Mouse (Mus musculus): Measurements from ENCODE around the gene C8a. TPM values are rescaled to one million over a fixed set of nuclear protein-coding genes. Genes with fewer than 3 reads are reported as not detected.

The C8a gene
- polyA plus RNA-seq, 1 experiment = not detected

GRCm38 (mm10) chr4:104782346-104782745, 93.9 kb downstream of the C8a start:
- H3K4me1 ChIP-seq (ENCODE audit: control insufficient read depth, insufficient read depth, low read length) = no peaks in the 10 kb centered on the region
- H3K27ac ChIP-seq (ENCODE audit: insufficient read depth, low read depth, low read length) = no peak overlapping the region
- no peak overlapping the region for H3K4me3 ChIP-seq (ENCODE audit: insufficient read depth, low read length)
- TF ChIP-seq POLR2A (IDR thresholded peaks at IDR 0.05; ENCODE audit: borderline replicate concordance, low read depth, low read length) (no peak), CTCF (IDR thresholded peaks at IDR 0.05; ENCODE audit: low read depth, low read length) (no peak)

GRCm38 (mm10) chr4:104781441-104781840, 94.8 kb downstream of the C8a start:
- no peaks in the 10 kb centered on the region for H3K4me1 ChIP-seq (ENCODE audit: control insufficient read depth, insufficient read depth, low read length)
- H3K27ac ChIP-seq (ENCODE audit: insufficient read depth, low read depth, low read length) = no peak overlapping the region
- TF ChIP-seq POLR2A (IDR thresholded peaks at IDR 0.05; ENCODE audit: borderline replicate concordance, low read depth, low read length) (no peak), CTCF (IDR thresholded peaks at IDR 0.05; ENCODE audit: low read depth, low read length) (no peak)
- H3K4me3 ChIP-seq (ENCODE audit: insufficient read depth, low read length) = no peak overlapping the region

GRCm38 (mm10) chr4:104779460-104779859, 96.7 kb downstream of the C8a start:
- H3K4me3 ChIP-seq (ENCODE audit: insufficient read depth, low read length) = no peak overlapping the region
- H3K4me1 ChIP-seq (ENCODE audit: control insufficient read depth, insufficient read depth, low read length) = no peaks in the 10 kb centered on the region
- no peak for TF ChIP-seq CTCF (IDR thresholded peaks at IDR 0.05; ENCODE audit: low read depth, low read length)
- no peak for TF ChIP-seq POLR2A (IDR thresholded peaks at IDR 0.05; ENCODE audit: borderline replicate concordance, low read depth, low read length)
- no peak overlapping the region for H3K27ac ChIP-seq (ENCODE audit: insufficient read depth, low read depth, low read length)

- H3K4me3 ChIP-seq (ENCODE audit: insufficient read depth, low read length) = no peak overlapping the region
Measured at GRCm38 (mm10) chr4:104775601-104776000, 100.6 kb downstream of the C8a start.

GRCm38 (mm10) chr4:104770331-104770730, 105.9 kb downstream of the C8a start:
- Histone ChIP-seq H3K4me3 (ENCODE audit: insufficient read depth, low read length) (no peak overlapping the region), H3K27ac (ENCODE audit: insufficient read depth, low read depth, low read length) (no peak overlapping the region), H3K4me1 (ENCODE audit: control insufficient read depth, insufficient read depth, low read length) (no peaks in the 10 kb centered on the region)
- TF ChIP-seq POLR2A (IDR thresholded peaks at IDR 0.05; ENCODE audit: borderline replicate concordance, low read depth, low read length) (no peak), CTCF (IDR thresholded peaks at IDR 0.05; ENCODE audit: low read depth, low read length) (no peak)

More at GRCm38 (mm10) chr4:104775601-104776000, 100.6 kb downstream of the C8a start:
- Histone ChIP-seq H3K4me1 (ENCODE audit: control insufficient read depth, insufficient read depth, low read length) (no peaks in the 10 kb centered on the region), H3K27ac (ENCODE audit: insufficient read depth, low read depth, low read length) (no peak overlapping the region)
- no peak for TF ChIP-seq CTCF (IDR thresholded peaks at IDR 0.05; ENCODE audit: low read depth, low read length)
- no peak for TF ChIP-seq POLR2A (IDR thresholded peaks at IDR 0.05; ENCODE audit: borderline replicate concordance, low read depth, low read length)

DNA sequence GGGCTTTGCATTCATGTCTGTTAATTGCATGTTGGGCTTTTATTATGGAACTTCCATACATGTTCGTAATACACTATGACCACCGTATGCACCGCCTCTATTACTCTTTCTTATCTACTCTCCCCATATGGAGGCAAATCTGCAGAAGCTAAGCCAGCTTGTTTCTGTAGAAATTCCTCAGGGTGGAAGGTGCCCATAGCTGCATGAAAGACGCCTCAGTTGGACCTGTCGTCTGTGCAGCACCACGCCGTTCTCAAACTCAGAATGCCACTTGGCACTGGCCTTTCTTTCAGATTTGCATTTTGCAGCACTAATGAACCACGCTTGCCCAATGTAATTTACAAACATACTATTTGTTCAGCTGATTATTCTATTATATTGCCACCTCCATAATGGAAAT, 106.6 kb downstream of the C8a start:
- H3K4me3 ChIP-seq (ENCODE audit: insufficient read depth, low read length) = no peak overlapping the region
- TF ChIP-seq CTCF (IDR thresholded peaks at IDR 0.05; ENCODE audit: low read depth, low read length) (no peak), POLR2A (IDR thresholded peaks at IDR 0.05; ENCODE audit: borderline replicate concordance, low read depth, low read length) (no peak)
- H3K4me1 ChIP-seq (ENCODE audit: control insufficient read depth, insufficient read depth, low read length) = no peaks in the 10 kb centered on the region
- H3K27ac ChIP-seq (ENCODE audit: insufficient read depth, low read depth, low read length) = no peak overlapping the region

DNA sequence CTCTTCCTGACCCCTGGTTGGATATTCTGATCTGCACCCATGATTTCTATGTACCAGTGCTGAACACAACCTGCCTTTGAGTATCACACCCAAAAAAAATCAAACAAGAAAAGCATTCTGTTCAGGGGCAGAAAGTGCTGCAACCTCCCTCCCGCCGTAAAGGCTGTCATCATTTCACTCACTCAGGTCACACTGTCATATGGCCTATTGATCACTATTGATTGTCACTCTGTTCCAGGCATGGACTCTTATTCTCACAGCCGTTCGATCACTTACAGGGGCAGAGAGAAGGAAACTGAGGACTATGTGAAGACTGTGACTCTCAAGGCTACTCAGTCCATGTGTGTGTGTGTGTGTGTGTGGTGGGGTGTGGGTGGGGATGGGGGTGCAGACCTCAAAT, 108.0 kb downstream of the C8a start:
- Histone ChIP-seq H3K4me1 (ENCODE audit: control insufficient read depth, insufficient read depth, low read length) (no peaks in the 10 kb centered on the region), H3K4me3 (ENCODE audit: insufficient read depth, low read length) (no peak overlapping the region), H3K27ac (ENCODE audit: insufficient read depth, low read depth, low read length) (no peak overlapping the region)
- no peak for TF ChIP-seq POLR2A (IDR thresholded peaks at IDR 0.05; ENCODE audit: borderline replicate concordance, low read depth, low read length)

- Histone ChIP-seq H3K4me1 (ENCODE audit: control insufficient read depth, insufficient read depth, low read length) (no peaks in the 10 kb centered on the region), H3K27ac (ENCODE audit: insufficient read depth, low read depth, low read length) (no peak within 1 kb of the TSS), H3K4me3 (ENCODE audit: insufficient read depth, low read length) (no peak within 1 kb of the TSS)
- no peak for TF ChIP-seq POLR2A (IDR thresholded peaks at IDR 0.05; ENCODE audit: borderline replicate concordance, low read depth, low read length)
- no peak for TF ChIP-seq CTCF (IDR thresholded peaks at IDR 0.05; ENCODE audit: low read depth, low read length)
Measured at GRCm38 (mm10) chr4:104766065-104766464, 110.1 kb downstream of the C8a start, which contains the start of gene C8b. C8b (plus strand) TSS chr4:104766317.

Other genes starting within 250 kb of the C8a start
- not detected in 2 replicates for gene C8b, start 110.1 kb downstream of the C8a start, polyA plus RNA-seq (2012; ENCODE audit: insufficient read depth, insufficient read length, missing spikeins)
- not detected in 2 replicates for gene Gm17662, start 19.1 kb downstream of the C8a start, polyA plus RNA-seq (2012; ENCODE audit: insufficient read depth, insufficient read length, missing spikeins)
- not detected in 2 replicates for gene Fyb2, start 37.1 kb upstream of the C8a start, polyA plus RNA-seq (2012; ENCODE audit: insufficient read depth, insufficient read length, missing spikeins)
- gene Prkaa2, start 233.5 kb upstream of the C8a start, polyA plus RNA-seq (2012; ENCODE audit: insufficient read depth, insufficient read length, missing spikeins) = 0.09 TPM in 1 of 2 replicates, not detected in the other